Mouse (Mus musculus): ENCODE measurements around the gene Arid3c.
"Not testable (repeated sequence)": the region's sequence is repeated elsewhere in the genome, so short reads cannot be mapped to it uniquely, and the experiment has no call there.

GRCm38 (mm10) chr4:41684131-41684930 lies 46.6 kb downstream of the Arid3c start:
- TF ChIP-seq CTCF (IDR thresholded peaks at IDR 0.05); POLR2A (IDR thresholded peaks at IDR 0.05; ENCODE audit: insufficient read depth, low read depth, low read length); EP300 (IDR thresholded peaks at IDR 0.05; ENCODE audit: insufficient read depth, low read depth, low read length): not testable (repeated sequence)

Data from heart, adult 2 months (tissue).